Mouse (Mus musculus) E14TG2a.4 (cell line): ENCODE measurements around the gene H2-M10.2.

Experiments
- CTCF ChIP-seq: conservative IDR thresholded peaks from 2 replicates; pipeline ENCODE4 v1.5.1; 2014; ENCODE audit warnings: low read length
- NANOG ChIP-seq: IDR thresholded peaks from 2 replicates; pipeline ENCODE4 v1.6.1; 2014; ENCODE audit warnings: borderline replicate concordance, low read length, mixed read lengths
- POU5F1 ChIP-seq: IDR thresholded peaks from 2 replicates; pipeline ENCODE4 v1.6.1; 2014; ENCODE audit warnings: low read length, borderline replicate concordance

- TF ChIP-seq CTCF, result no peak
- TF ChIP-seq POU5F1, result no peak
- no peak for TF ChIP-seq NANOG
Observed at GRCm38 (mm10) chr17:36326055-36326454, 39.8 kb upstream of the H2-M10.2 start, which contains the start of gene H2-M10.1.
